Mouse (Mus musculus) erythroblast, embryonic 14.5 days (primary cell): ENCODE results near the gene Elovl5.

Experiments used
- GATA1 ChIP-seq: IDR thresholded peaks from 2 replicates; pipeline ENCODE4 v1.6.1; 2012; ENCODE audit warnings: low read length, inconsistent platforms, mixed read lengths
- TAL1 ChIP-seq: IDR thresholded peaks from 3 replicates; pipeline ENCODE4 v1.6.1; 2012; ENCODE audit warnings: low read length, inconsistent platforms, mixed read lengths

- TF ChIP-seq TAL1, result no peak
- no peak for TF ChIP-seq GATA1
Measured at GRCm38 (mm10) chr9:77991650-77992049, 74.5 kb downstream of the Elovl5 start.
